Mouse (Mus musculus) CH12.LX (cell line): ENCODE measurements around the gene Iqcd. TPM values are rescaled to one million over a fixed set of nuclear protein-coding genes. Genes with fewer than 3 reads are reported as not detected.

Source experiments
- DNase-seq: peaks from one replicate; pipeline ENCODE4 v3.0.0-alpha.2; 2013; ENCODE audit errors: extremely low read depth
- H3K27ac ChIP-seq: 2 replicates; pipeline ENCODE4 v1.5.1; 2012; ENCODE audit warnings: low read depth, mild to moderate bottlenecking, control low read depth, moderate library complexity; ENCODE audit not compliant: insufficient read depth
- H3K27me3 ChIP-seq: replicated peaks from 2 replicates; pipeline ENCODE3; 2012; ENCODE audit warnings: inconsistent platforms
- H3K36me3 ChIP-seq, 2 experiments: replicated peaks in 1 of 2; 2 replicates each; pipeline versions ENCODE3 to v1.6.1; 2012; ENCODE audit warnings: inconsistent platforms in 1 of 2, low read length in 1 of 2, mild to moderate bottlenecking in 1 of 2, mixed read lengths in 1 of 2, moderate library complexity in 1 of 2; ENCODE audit not compliant: control insufficient read depth in 1 of 2, insufficient read depth in 1 of 2
- H3K4me1 ChIP-seq, 2 experiments: 2 replicates each; pipeline ENCODE4 v1.6.1; 2012; ENCODE audit warnings: inconsistent platforms in 1 of 2, moderate library complexity in 1 of 2; ENCODE audit not compliant: insufficient read depth in 2 of 2, control insufficient read depth in 1 of 2
- H3K4me2 ChIP-seq: 2 replicates; pipeline ENCODE4 v1.6.1; 2012; ENCODE audit warnings: low read depth, mild to moderate bottlenecking, control low read depth; ENCODE audit not compliant: poor library complexity, insufficient read depth, severe bottlenecking
- H3K4me3 ChIP-seq, 3 experiments: fragments of 150-350 bp in 1 of 3; sonication (generic) in 1 of 3; replicated peaks in 1 of 3; 2 replicates each; pipeline versions ENCODE3 to v1.5.1; 2011 to 2012; ENCODE audit warnings: low read depth in 2 of 3, low read length in 2 of 3, mild to moderate bottlenecking in 2 of 3, moderate library complexity in 2 of 3, control low read depth in 1 of 3, improper control_type of control experiment in 1 of 3, inconsistent platforms in 1 of 3, mixed read lengths in 1 of 3; ENCODE audit not compliant: poor library complexity in 1 of 3
- H3K79me2 ChIP-seq: replicated peaks from 2 replicates; pipeline ENCODE4 v1.6.1; 2012; ENCODE audit warnings: mild to moderate bottlenecking, moderate library complexity; ENCODE audit not compliant: control insufficient read depth, poor library complexity, insufficient read depth, severe bottlenecking; ENCODE audit errors: extremely low read depth
- H3K9ac ChIP-seq: 2 replicates; pipeline ENCODE4 v1.6.1; 2012; ENCODE audit warnings: low read depth, mild to moderate bottlenecking, control low read depth, moderate library complexity; ENCODE audit not compliant: insufficient read depth
- H3K9me3 ChIP-seq: replicated peaks from 2 replicates; pipeline ENCODE3; 2012; ENCODE audit warnings: low read length, inconsistent platforms, mixed read lengths
- CHD1 ChIP-seq: IDR thresholded peaks from 2 replicates; pipeline ENCODE4 v1.6.1; 2012; ENCODE audit warnings: low read depth, low read length, improper control_type of control experiment, inconsistent platforms
- CHD2 ChIP-seq: IDR thresholded peaks from 2 replicates; pipeline ENCODE4 v1.6.1; 2011; ENCODE audit warnings: low read length, improper control_type of control experiment
- HCFC1 ChIP-seq: IDR thresholded peaks from 2 replicates; pipeline ENCODE4 v1.6.1; 2012; ENCODE audit warnings: low read depth, mild to moderate bottlenecking, inconsistent platforms, low read length, improper control_type of control experiment
- IRF4 ChIP-seq: IDR thresholded peaks from 2 replicates; pipeline ENCODE4 v1.6.1; 2014; ENCODE audit warnings: low read depth, mild to moderate bottlenecking, inconsistent platforms, low read length, improper control_type of control experiment
- JUN ChIP-seq: IDR thresholded peaks from 2 replicates; pipeline ENCODE4 v1.6.1; 2011; ENCODE audit warnings: low read depth, mild to moderate bottlenecking, low read length, improper control_type of control experiment, moderate library complexity; ENCODE audit not compliant: insufficient read depth
- KAT2A ChIP-seq: IDR thresholded peaks from 2 replicates; pipeline ENCODE4 v1.6.1; 2012; ENCODE audit warnings: low read length, improper control_type of control experiment, inconsistent platforms; ENCODE audit not compliant: insufficient replicate concordance
- MAZ ChIP-seq: IDR thresholded peaks from 2 replicates; pipeline ENCODE4 v1.6.1; 2012; ENCODE audit warnings: low read depth, mild to moderate bottlenecking, inconsistent platforms, low read length, improper control_type of control experiment, moderate library complexity
- MEF2A ChIP-seq: IDR thresholded peaks from 2 replicates; pipeline ENCODE4 v1.6.1; 2014; ENCODE audit warnings: low read depth, mild to moderate bottlenecking, inconsistent platforms, low read length, improper control_type of control experiment, borderline replicate concordance
- MYC ChIP-seq: IDR thresholded peaks from 2 replicates; pipeline ENCODE4 v1.6.1; 2011; ENCODE audit warnings: low read depth, mild to moderate bottlenecking, improper control_type of control experiment, low read length
- NELFE ChIP-seq: IDR thresholded peaks from 2 replicates; pipeline ENCODE4 v1.6.1; 2011; ENCODE audit warnings: low read depth, low read length, improper control_type of control experiment
- RCOR1 ChIP-seq: conservative IDR thresholded peaks from 2 replicates; pipeline ENCODE4 v1.6.1; 2012; ENCODE audit warnings: low read depth, mild to moderate bottlenecking, inconsistent platforms, low read length, improper control_type of control experiment
- UBTF ChIP-seq: IDR thresholded peaks from 2 replicates; pipeline ENCODE4 v1.6.1; 2012; ENCODE audit warnings: low read depth, mild to moderate bottlenecking, inconsistent platforms, low read length, improper control_type of control experiment, moderate library complexity
- ZMIZ1 ChIP-seq: IDR thresholded peaks from 2 replicates; pipeline ENCODE4 v1.6.1; 2012; ENCODE audit warnings: low read depth, mild to moderate bottlenecking, inconsistent platforms, low read length, improper control_type of control experiment
- ZNF384 ChIP-seq: IDR thresholded peaks from 2 replicates; pipeline ENCODE4 v1.6.1; 2012; ENCODE audit warnings: low read depth, low read length, improper control_type of control experiment, inconsistent platforms
- dilution Hi-C: fragments of 300-500 bp; cut with MboI; formaldehyde crosslinking; loops from 2 replicates; pipeline ENCODE4 v1.14.3; 2020; ENCODE audit warnings: low sequenced_read_pairs; ENCODE audit not compliant: extremely low pct_unique_long_range_greater_than_20kb, extremely low pct_ligation_motif_present
- in situ Hi-C: fragments of 300-500 bp; cut with MboI; formaldehyde crosslinking; loops from 3 replicates; pipeline ENCODE4 v1.14.3; 2019; ENCODE audit warnings: low sequenced_read_pairs, low pct_ligation_motif_present, low pct_unique_long_range_greater_than_20kb, mixed read lengths
- polyA plus RNA-seq: library from polyadenylated mRNA; unstranded; fragments of >175 nt; gene quantifications from 2 replicates; pipeline ENCODE4 v1.2.1, GENCODE M21; 2012; ENCODE audit warnings: low read depth; ENCODE audit not compliant: insufficient read length
- total RNA-seq, 2 experiments: library from RNA; depleted of rRNA; stranded (reverse); fragments of 300-350 nt in 1 of 2; fragments of >200 nt in 1 of 2; gene quantifications; 2 replicates each; pipeline ENCODE4 v1.2.3; 2012 to 2014

The Iqcd gene
- total and polyA plus RNA-seq, 3 experiments = 0.59 to 0.77 TPM; not detected in 1

DNA sequence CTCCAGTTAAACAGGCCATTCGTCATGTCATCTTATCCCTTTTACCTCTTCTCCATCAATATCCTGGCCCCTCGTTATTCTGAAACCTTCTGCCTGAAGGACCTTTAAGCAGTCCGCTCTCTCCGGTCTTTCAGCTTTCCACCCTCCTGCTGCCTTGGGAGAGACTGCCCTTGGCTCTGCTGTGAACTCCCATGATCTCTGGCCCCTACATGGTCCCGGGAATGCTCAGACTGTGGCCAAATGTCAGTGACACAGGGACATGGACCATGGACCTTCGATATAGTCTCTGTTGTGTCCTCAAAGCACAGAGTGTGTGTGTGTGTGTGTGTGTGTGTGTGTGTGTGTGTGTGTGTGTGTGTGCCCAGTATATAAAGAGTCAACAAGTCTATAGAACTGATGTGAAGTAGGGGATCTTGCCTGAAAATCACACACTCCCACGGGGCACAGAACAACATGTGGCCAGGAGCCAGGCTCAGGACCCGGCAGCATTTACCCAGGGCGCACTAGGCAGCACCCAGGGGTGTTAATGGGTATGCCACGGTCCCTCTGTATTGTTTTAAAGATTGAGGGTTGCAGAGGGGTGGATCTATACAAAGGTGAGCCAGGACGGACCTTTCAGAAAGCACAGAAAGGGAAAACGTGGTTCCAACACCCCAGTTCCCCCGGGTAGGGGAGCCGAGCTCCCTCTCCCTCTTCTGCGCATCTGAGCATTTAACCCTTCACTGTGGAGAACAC lies 23.5 kb upstream of the Iqcd start:
- Histone ChIP-seq H3K27me3 (no peaks in the 10 kb centered on the region), H3K4me3 (no peak overlapping the region), H3K4me1 (peaks cover under 1 to 21% of the 10 kb centered on the region in 2 experiments; a peak in 3 of 4 replicates)
- DNase-seq = no peak
- TF ChIP-seq RCOR1 (no peak), ZNF384 (no peak), MYC (no peak), NELFE (no peak), JUN (no peak), UBTF (no peak), CHD2 (no peak), IRF4 (no peak), CHD1 (no peak), MAZ (no peak)
- TF ChIP-seq, all 38 proteins: peak for 0
- in situ Hi-C loops = no loop called here
- H3K27ac ChIP-seq = no peak overlapping the region
- no peak overlapping the region for H3K9ac ChIP-seq
- no peaks in the 10 kb centered on the region for H3K36me3 ChIP-seq
- no peaks in the 10 kb centered on the region for H3K79me2 ChIP-seq
- dilution Hi-C loops = no loop called here
- no peak overlapping the region for H3K4me2 ChIP-seq
- no peaks in the 10 kb centered on the region for H3K9me3 ChIP-seq

DNA sequence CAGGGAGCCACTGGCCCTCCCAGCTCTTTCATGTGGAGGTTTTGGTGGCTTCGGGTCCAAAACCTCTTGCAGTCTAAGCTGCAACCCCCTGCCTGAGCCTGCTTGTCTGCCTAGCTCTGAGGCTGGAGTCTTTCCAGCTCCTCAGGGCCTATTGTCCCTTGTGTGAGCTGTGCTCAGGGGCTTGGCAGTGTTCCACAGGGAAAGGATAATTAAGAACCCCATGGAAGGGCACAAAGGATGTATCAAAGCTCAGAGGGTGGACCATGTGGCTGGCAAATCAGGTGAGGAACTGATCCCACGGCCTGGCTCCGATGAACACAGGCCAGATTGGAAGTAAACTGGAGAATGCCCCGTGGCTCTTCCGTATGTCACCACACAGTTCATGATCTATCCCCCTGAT lies 22.7 kb upstream of the Iqcd start:
- Histone ChIP-seq H3K4me2 (no peak overlapping the region), H3K9ac (no peak overlapping the region), H3K4me1 (peaks cover 4 to 26% of the 10 kb centered on the region in 2 experiments; a peak in 3 of 4 replicates), H3K4me3 (no peak overlapping the region), H3K79me2 (no peaks in the 10 kb centered on the region), H3K27ac (no peak overlapping the region), H3K36me3 (no peaks in the 10 kb centered on the region), H3K27me3 (no peaks in the 10 kb centered on the region), H3K9me3 (no peaks in the 10 kb centered on the region)
- no peak for DNase-seq
- in situ Hi-C loops (no loop called here), dilution Hi-C loops (no loop called here)
- no peak for TF ChIP-seq MEF2A
- TF ChIP-seq KAT2A = no peak
- TF ChIP-seq RCOR1 = no peak
- TF ChIP-seq ZMIZ1 = no peak
- TF ChIP-seq HCFC1 = no peak
